Mouse (Mus musculus) CH12.LX (cell line): ENCODE data around the gene Mpl. TPM values are rescaled to one million over a fixed set of nuclear protein-coding genes. Genes with fewer than 3 reads are reported as not detected.

Source experiments
- DNase-seq: peaks from one replicate; pipeline ENCODE4 v3.0.0-alpha.2; 2013; ENCODE audit errors: extremely low read depth
- H3K27ac ChIP-seq: 2 replicates; pipeline ENCODE4 v1.5.1; 2012; ENCODE audit warnings: low read depth, mild to moderate bottlenecking, control low read depth, moderate library complexity; ENCODE audit not compliant: insufficient read depth
- H3K27me3 ChIP-seq: replicated peaks from 2 replicates; pipeline ENCODE3; 2012; ENCODE audit warnings: inconsistent platforms
- H3K36me3 ChIP-seq, 2 experiments: replicated peaks in 1 of 2; 2 replicates each; pipeline versions ENCODE3 to v1.6.1; 2012; ENCODE audit warnings: inconsistent platforms in 1 of 2, low read length in 1 of 2, mild to moderate bottlenecking in 1 of 2, mixed read lengths in 1 of 2, moderate library complexity in 1 of 2; ENCODE audit not compliant: control insufficient read depth in 1 of 2, insufficient read depth in 1 of 2
- H3K4me1 ChIP-seq, 2 experiments: 2 replicates each; pipeline ENCODE4 v1.6.1; 2012; ENCODE audit warnings: inconsistent platforms in 1 of 2, moderate library complexity in 1 of 2; ENCODE audit not compliant: insufficient read depth in 2 of 2, control insufficient read depth in 1 of 2
- H3K4me2 ChIP-seq: 2 replicates; pipeline ENCODE4 v1.6.1; 2012; ENCODE audit warnings: low read depth, mild to moderate bottlenecking, control low read depth; ENCODE audit not compliant: poor library complexity, insufficient read depth, severe bottlenecking
- H3K4me3 ChIP-seq, 3 experiments: fragments of 150-350 bp in 1 of 3; sonication (generic) in 1 of 3; replicated peaks in 1 of 3; 2 replicates each; pipeline versions ENCODE3 to v1.5.1; 2011 to 2012; ENCODE audit warnings: low read depth in 2 of 3, low read length in 2 of 3, mild to moderate bottlenecking in 2 of 3, moderate library complexity in 2 of 3, control low read depth in 1 of 3, improper control_type of control experiment in 1 of 3, inconsistent platforms in 1 of 3, mixed read lengths in 1 of 3; ENCODE audit not compliant: poor library complexity in 1 of 3
- H3K79me2 ChIP-seq: replicated peaks from 2 replicates; pipeline ENCODE4 v1.6.1; 2012; ENCODE audit warnings: mild to moderate bottlenecking, moderate library complexity; ENCODE audit not compliant: control insufficient read depth, poor library complexity, insufficient read depth, severe bottlenecking; ENCODE audit errors: extremely low read depth
- H3K9ac ChIP-seq: 2 replicates; pipeline ENCODE4 v1.6.1; 2012; ENCODE audit warnings: low read depth, mild to moderate bottlenecking, control low read depth, moderate library complexity; ENCODE audit not compliant: insufficient read depth
- H3K9me3 ChIP-seq: replicated peaks from 2 replicates; pipeline ENCODE3; 2012; ENCODE audit warnings: low read length, inconsistent platforms, mixed read lengths
- BHLHE40 ChIP-seq: IDR thresholded peaks from 2 replicates; pipeline ENCODE4 v1.6.1; 2011; ENCODE audit warnings: mild to moderate bottlenecking, low read depth, low read length, improper control_type of control experiment
- CHD2 ChIP-seq: IDR thresholded peaks from 2 replicates; pipeline ENCODE4 v1.6.1; 2011; ENCODE audit warnings: low read length, improper control_type of control experiment
- CTCF ChIP-seq, 2 experiments: IDR thresholded peaks in 1 of 2; conservative IDR thresholded peaks in 1 of 2; 2 replicates each; pipeline ENCODE4 v1.5.1; 2011 to 2012; ENCODE audit warnings: low read depth in 2 of 2, low read length in 2 of 2, improper control_type of control experiment in 1 of 2, inconsistent platforms in 1 of 2, mild to moderate bottlenecking in 1 of 2, moderate library complexity in 1 of 2
- E2F4 ChIP-seq: IDR thresholded peaks from 2 replicates; pipeline ENCODE4 v1.6.1; 2011; ENCODE audit warnings: low read depth, low read length, improper control_type of control experiment; ENCODE audit not compliant: insufficient replicate concordance
- ELF1 ChIP-seq: IDR thresholded peaks from 2 replicates; pipeline ENCODE4 v1.6.1; 2014; ENCODE audit warnings: low read depth, mild to moderate bottlenecking, inconsistent platforms, low read length, improper control_type of control experiment
- EP300 ChIP-seq: IDR thresholded peaks from 2 replicates; pipeline ENCODE4 v1.6.1; 2011; ENCODE audit warnings: low read length, improper control_type of control experiment
- ETS1 ChIP-seq: conservative IDR thresholded peaks from 2 replicates; pipeline ENCODE4 v1.6.1; 2012; ENCODE audit warnings: low read depth, mild to moderate bottlenecking, inconsistent platforms, low read length, improper control_type of control experiment, moderate library complexity
- GABPA ChIP-seq: IDR thresholded peaks from 2 replicates; pipeline ENCODE4 v1.6.1; 2012; ENCODE audit warnings: low read depth, low read length, improper control_type of control experiment, inconsistent platforms; ENCODE audit not compliant: insufficient replicate concordance
- HCFC1 ChIP-seq: IDR thresholded peaks from 2 replicates; pipeline ENCODE4 v1.6.1; 2012; ENCODE audit warnings: low read depth, mild to moderate bottlenecking, inconsistent platforms, low read length, improper control_type of control experiment
- IRF4 ChIP-seq: IDR thresholded peaks from 2 replicates; pipeline ENCODE4 v1.6.1; 2014; ENCODE audit warnings: low read depth, mild to moderate bottlenecking, inconsistent platforms, low read length, improper control_type of control experiment
- MAFK ChIP-seq: IDR thresholded peaks from 2 replicates; pipeline ENCODE4 v1.6.1; 2011; ENCODE audit warnings: low read length, improper control_type of control experiment; ENCODE audit not compliant: insufficient replicate concordance
- MXI1 ChIP-seq: IDR thresholded peaks from 2 replicates; pipeline ENCODE4 v1.6.1; 2011; ENCODE audit warnings: mild to moderate bottlenecking, low read depth, low read length, improper control_type of control experiment
- MYC ChIP-seq: IDR thresholded peaks from 2 replicates; pipeline ENCODE4 v1.6.1; 2011; ENCODE audit warnings: low read depth, mild to moderate bottlenecking, improper control_type of control experiment, low read length
- PAX5 ChIP-seq: IDR thresholded peaks from 2 replicates; pipeline ENCODE4 v1.6.1; 2012; ENCODE audit warnings: low read length, inconsistent platforms, mixed read lengths
- POLR2A ChIP-seq: IDR thresholded peaks from 2 replicates; pipeline ENCODE4 v1.6.1; 2011; ENCODE audit warnings: low read depth, mild to moderate bottlenecking, improper control_type of control experiment, low read length
- RAD21 ChIP-seq: IDR thresholded peaks from 2 replicates; pipeline ENCODE4 v1.6.1; 2011; ENCODE audit warnings: low read depth, mild to moderate bottlenecking, low read length, improper control_type of control experiment, moderate library complexity
- SMC3 ChIP-seq: IDR thresholded peaks from 2 replicates; pipeline ENCODE4 v1.6.1; 2011; ENCODE audit warnings: low read depth, low read length, improper control_type of control experiment
- UBTF ChIP-seq: IDR thresholded peaks from 2 replicates; pipeline ENCODE4 v1.6.1; 2012; ENCODE audit warnings: low read depth, mild to moderate bottlenecking, inconsistent platforms, low read length, improper control_type of control experiment, moderate library complexity
- USF1 ChIP-seq: IDR thresholded peaks from 2 replicates; pipeline ENCODE4 v1.6.1; 2014; ENCODE audit warnings: low read depth, mild to moderate bottlenecking, inconsistent platforms, low read length, improper control_type of control experiment
- USF2 ChIP-seq: conservative IDR thresholded peaks from 2 replicates; pipeline ENCODE4 v1.6.1; 2011; ENCODE audit warnings: low read depth, low read length, improper control_type of control experiment
- ZC3H11A ChIP-seq: IDR thresholded peaks from 2 replicates; pipeline ENCODE4 v1.6.1; 2012; ENCODE audit warnings: low read depth, mild to moderate bottlenecking, inconsistent platforms, low read length, improper control_type of control experiment
- ZNF384 ChIP-seq: IDR thresholded peaks from 2 replicates; pipeline ENCODE4 v1.6.1; 2012; ENCODE audit warnings: low read depth, low read length, improper control_type of control experiment, inconsistent platforms
- dilution Hi-C: fragments of 300-500 bp; cut with MboI; formaldehyde crosslinking; loops from 2 replicates; pipeline ENCODE4 v1.14.3; 2020; ENCODE audit warnings: low sequenced_read_pairs; ENCODE audit not compliant: extremely low pct_unique_long_range_greater_than_20kb, extremely low pct_ligation_motif_present
- in situ Hi-C: fragments of 300-500 bp; cut with MboI; formaldehyde crosslinking; loops from 3 replicates; pipeline ENCODE4 v1.14.3; 2019; ENCODE audit warnings: low sequenced_read_pairs, low pct_ligation_motif_present, low pct_unique_long_range_greater_than_20kb, mixed read lengths
- polyA plus RNA-seq: library from polyadenylated mRNA; unstranded; fragments of >175 nt; gene quantifications from 2 replicates; pipeline ENCODE4 v1.2.1, GENCODE M21; 2012; ENCODE audit warnings: low read depth; ENCODE audit not compliant: insufficient read length
- total RNA-seq, 2 experiments: library from RNA; depleted of rRNA; stranded (reverse); fragments of 300-350 nt in 1 of 2; fragments of >200 nt in 1 of 2; gene quantifications; 2 replicates each; pipeline ENCODE4 v1.2.3; 2012 to 2014

Mpl gene
- total and polyA plus RNA-seq, 3 experiments, result not detected

- no peak overlapping the region for H3K4me2 ChIP-seq
- H3K36me3 ChIP-seq, result no peaks in the 10 kb centered on the region
- no peak overlapping the region for H3K4me3 ChIP-seq
- no peaks in the 10 kb centered on the region for H3K79me2 ChIP-seq
- H3K4me1 ChIP-seq, result no peaks in the 10 kb centered on the region
- no peak overlapping the region for H3K9ac ChIP-seq
- no peak overlapping the region for H3K27ac ChIP-seq
- H3K27me3 ChIP-seq, result peaks cover 91% of the 10 kb centered on the region
- in situ Hi-C loops (no loop called here), dilution Hi-C loops (no loop called here)
- H3K9me3 ChIP-seq, result no peaks in the 10 kb centered on the region
- TF ChIP-seq CTCF (conservative IDR thresholded peaks at IDR 0.05 in 1 of 2, IDR thresholded peaks at IDR 0.05 in 1 of 2; ENCODE audit: low read depth in 2 of 2, low read length in 2 of 2) (no peak), ELF1 (no peak), MAFK (no peak), BHLHE40 (no peak), USF1 (no peak), E2F4 (no peak), ETS1 (no peak), ZNF384 (no peak), HCFC1 (no peak), GABPA (no peak)
- DNase-seq, result no peak
Observed at GRCm38 (mm10) chr4:118465697-118466163, 8.4 kb upstream of the Mpl start.

GRCm38 (mm10) chr4:118464956-118465355 lies 7.6 kb upstream of the Mpl start:
- Histone ChIP-seq H3K4me3 (no peak overlapping the region), H3K36me3 (no peaks in the 10 kb centered on the region), H3K27me3 (peaks cover 84% of the 10 kb centered on the region), H3K4me1 (no peaks in the 10 kb centered on the region), H3K9me3 (no peaks in the 10 kb centered on the region), H3K4me2 (no peak overlapping the region), H3K9ac (no peak overlapping the region), H3K79me2 (no peaks in the 10 kb centered on the region), H3K27ac (no peak overlapping the region)
- no peak for TF ChIP-seq IRF4
- no peak for TF ChIP-seq PAX5
- TF ChIP-seq HCFC1, result no peak
- TF ChIP-seq POLR2A, result no peak
- no peak for TF ChIP-seq MXI1
- TF ChIP-seq SMC3, result no peak
- no peak for TF ChIP-seq CHD2
- no peak for TF ChIP-seq UBTF
- no peak for TF ChIP-seq ZC3H11A
- no peak for TF ChIP-seq MAFK
- no peak for TF ChIP-seq RAD21
- no peak for TF ChIP-seq GABPA
- TF ChIP-seq USF2, result no peak
- TF ChIP-seq ZNF384, result no peak
- TF ChIP-seq MYC, result no peak
- TF ChIP-seq EP300, result no peak
- DNase-seq, result no peak
- dilution Hi-C loops (no loop called here), in situ Hi-C loops (no loop called here)
